Mouse (Mus musculus): ENCODE results near the gene Ajm1. TPM values are rescaled to one million over a fixed set of nuclear protein-coding genes. Genes with fewer than 3 reads are reported as not detected.
A peak's percentile ranks its signal among the peaks of the same experiment; 100 is the strongest.
"Not testable (repeated sequence)": the region's sequence is repeated elsewhere in the genome, so short reads cannot be mapped to it uniquely, and the experiment has no call there.

Gene Ajm1
- polyA plus RNA-seq, 1 experiment from 2014 or later = not detected

- Histone ChIP-seq H3K27me3 (no peaks in the 10 kb centered on the region), H3K4me1 (replicated peaks) (peaks cover 35% of the 10 kb centered on the region), H3K36me3 (peaks cover 62% of the 10 kb centered on the region), H3K4me3 (replicated peaks) (no peak overlapping the region), H3K27ac (no peak overlapping the region), H3K4me2 (no peak overlapping the region), H3K9ac (no peak overlapping the region), H3K9me3 (replicated peaks) (no peaks in the 10 kb centered on the region)
- 94% methylated on average over 8 of the region's 8 CpGs for WGBS (ENCODE audit: insufficient replicate concordance)
- no peak for ATAC-seq (ENCODE audit: low read depth)
- no peak for DNase-seq
Measured at GRCm38 (mm10) chr2:25560551-25560950, 21.0 kb downstream of the Ajm1 start.

- peak overlapping the region; percentile 85 for H3K27ac ChIP-seq
- no peaks in the 10 kb centered on the region for H3K9me3 ChIP-seq (replicated peaks)
- H3K4me2 ChIP-seq = peak overlapping the region; percentile 97
- H3K4me3 ChIP-seq (replicated peaks) = peak overlapping the region; percentile 95
- 64% methylated on average over 6 of the region's 6 CpGs for WGBS (ENCODE audit: insufficient replicate concordance)
- no peak for DNase-seq
- H3K36me3 ChIP-seq = peaks cover 47% of the 10 kb centered on the region
- H3K4me1 ChIP-seq (replicated peaks) = peaks cover 35% of the 10 kb centered on the region
- peak overlapping the region; percentile 96 for H3K9ac ChIP-seq
- no peaks in the 10 kb centered on the region for H3K27me3 ChIP-seq
- no peak for ATAC-seq (ENCODE audit: low read depth)
Measured at GRCm38 (mm10) chr2:25558774-25559173, 22.8 kb downstream of the Ajm1 start.

- peaks cover 38% of the 10 kb centered on the region for H3K36me3 ChIP-seq
- H3K4me2 ChIP-seq = peak overlapping the region; percentile 97
- no peaks in the 10 kb centered on the region for H3K9me3 ChIP-seq (replicated peaks)
- peak overlapping the region; percentile 95 for H3K4me3 ChIP-seq (replicated peaks)
- peak overlapping the region; percentile 85 for H3K27ac ChIP-seq
- H3K27me3 ChIP-seq = no peaks in the 10 kb centered on the region
- peak overlapping the region; percentile 96 for H3K9ac ChIP-seq
- H3K4me1 ChIP-seq (replicated peaks) = peaks cover 35% of the 10 kb centered on the region
- WGBS (ENCODE audit: insufficient replicate concordance) = under 1% methylated on average over 24 of the region's 24 CpGs
- DNase-seq = no peak
- peak; percentile 66 for ATAC-seq (ENCODE audit: low read depth)
Measured at GRCm38 (mm10) chr2:25557964-25558360, 23.6 kb downstream of the Ajm1 start.

GRCm38 (mm10) chr2:25557221-25557963 lies 24.2 kb downstream of the Ajm1 start, which contains the start of gene Edf1:
Gene Edf1, plus strand, starts transcription at chr2:25557847.
- H3K4me3 ChIP-seq (replicated peaks) = peak within 1 kb of the TSS; percentile 95
- H3K4me1 ChIP-seq (replicated peaks) = peaks cover 34% of the 10 kb centered on the region
- H3K27me3 ChIP-seq = no peaks in the 10 kb centered on the region
- H3K27ac ChIP-seq = peak within 1 kb of the TSS; percentile 85
- H3K36me3 ChIP-seq = peaks cover 33% of the 10 kb centered on the region
- under 1% methylated on average over 61 of the region's 61 CpGs for WGBS (ENCODE audit: insufficient replicate concordance)
- H3K4me2 ChIP-seq = peak within 1 kb of the TSS; percentile 97
- peak; percentile 91 for DNase-seq
- H3K9me3 ChIP-seq (replicated peaks) = no peaks in the 10 kb centered on the region
- H3K9ac ChIP-seq = peak within 1 kb of the TSS; percentile 96
- peak; percentile 98 for ATAC-seq (ENCODE audit: low read depth)

GRCm38 (mm10) chr2:25556296-25556695 lies 25.3 kb downstream of the Ajm1 start:
- Histone ChIP-seq H3K27me3 (no peaks in the 10 kb centered on the region), H3K4me2 (peak overlapping the region; percentile 97)

GRCm38 (mm10) chr2:25555479-25555878 lies 26.1 kb downstream of the Ajm1 start:
- 41% methylated on average over 2 of the region's 2 CpGs for WGBS (ENCODE audit: insufficient replicate concordance)
- Histone ChIP-seq H3K36me3 (peaks cover 14% of the 10 kb centered on the region), H3K4me1 (replicated peaks) (peaks cover 28% of the 10 kb centered on the region)
- not testable (repeated sequence) for DNase-seq; H3K27ac ChIP-seq; H3K9ac ChIP-seq; H3K4me3 ChIP-seq (replicated peaks); H3K4me2 ChIP-seq; H3K9me3 ChIP-seq (replicated peaks); H3K27me3 ChIP-seq; ATAC-seq (ENCODE audit: low read depth)

More at GRCm38 (mm10) chr2:25556296-25556695, 25.3 kb downstream of the Ajm1 start:
- Histone ChIP-seq H3K4me1 (replicated peaks) (peaks cover 28% of the 10 kb centered on the region), H3K36me3 (peaks cover 22% of the 10 kb centered on the region), H3K9ac (no peak overlapping the region), H3K9me3 (replicated peaks) (no peaks in the 10 kb centered on the region), H3K4me3 (replicated peaks) (peak overlapping the region; percentile 95; the same call in 1 of the 2 replicates), H3K27ac (no peak overlapping the region)
- WGBS (ENCODE audit: insufficient replicate concordance) = 54% methylated on average over 1 of the region's 1 CpGs
- ATAC-seq (ENCODE audit: low read depth) = no peak
- DNase-seq = no peak

- 73% methylated on average over 4 of the region's 4 CpGs for WGBS (ENCODE audit: insufficient replicate concordance)
- H3K36me3 ChIP-seq; DNase-seq; H3K27ac ChIP-seq; H3K4me3 ChIP-seq (replicated peaks); H3K4me2 ChIP-seq; H3K27me3 ChIP-seq; H3K9me3 ChIP-seq (replicated peaks); H3K9ac ChIP-seq; ATAC-seq (ENCODE audit: low read depth): not testable (repeated sequence)
- H3K4me1 ChIP-seq (replicated peaks) = peaks cover 14% of the 10 kb centered on the region
Measured at GRCm38 (mm10) chr2:25553171-25553786, 28.3 kb downstream of the Ajm1 start.

- Histone ChIP-seq H3K4me2 (no peak overlapping the region), H3K4me3 (replicated peaks) (no peak overlapping the region), H3K27me3 (no peaks in the 10 kb centered on the region), H3K4me1 (replicated peaks) (peaks cover 9% of the 10 kb centered on the region), H3K9me3 (replicated peaks) (no peaks in the 10 kb centered on the region), H3K9ac (no peak overlapping the region), H3K36me3 (no peaks in the 10 kb centered on the region), H3K27ac (no peak overlapping the region)
- ATAC-seq (ENCODE audit: low read depth) (no peak), DNase-seq (no peak)
- 43% methylated on average over 5 of the region's 5 CpGs for WGBS (ENCODE audit: insufficient replicate concordance)
Measured at GRCm38 (mm10) chr2:25551186-25551585, 30.4 kb downstream of the Ajm1 start.

GRCm38 (mm10) chr2:25549021-25549991 lies 32.3 kb downstream of the Ajm1 start:
- Histone ChIP-seq H3K4me1 (replicated peaks) (peaks cover 26% of the 10 kb centered on the region), H3K9me3 (replicated peaks) (no peaks in the 10 kb centered on the region), H3K4me2 (no peak overlapping the region), H3K36me3 (peaks cover 10% of the 10 kb centered on the region), H3K9ac (no peak overlapping the region), H3K27ac (no peak overlapping the region), H3K27me3 (no peaks in the 10 kb centered on the region), H3K4me3 (replicated peaks) (no peak overlapping the region)
- no peak for ATAC-seq (ENCODE audit: low read depth)
- 64% methylated on average over 9 of the region's 9 CpGs for WGBS (ENCODE audit: insufficient replicate concordance)
- DNase-seq = no peak

- no peaks in the 10 kb centered on the region for H3K27me3 ChIP-seq
- H3K9ac ChIP-seq = peak within 1 kb of the TSS; percentile 91
- ATAC-seq (ENCODE audit: low read depth) = peak; percentile 100
Measured at GRCm38 (mm10) chr2:25546811-25547491, 34.6 kb downstream of the Ajm1 start, which contains the start of gene Traf2. Gene Traf2, minus strand, starts transcription at chr2:25546940.

More at GRCm38 (mm10) chr2:25546811-25547491, 34.6 kb downstream of the Ajm1 start, which contains the start of gene Traf2:
- Histone ChIP-seq H3K27ac (peak within 1 kb of the TSS; percentile 80), H3K9me3 (replicated peaks) (no peaks in the 10 kb centered on the region), H3K36me3 (peaks cover 11% of the 10 kb centered on the region), H3K4me2 (peak within 1 kb of the TSS; percentile 91), H3K4me3 (replicated peaks) (peak within 1 kb of the TSS; percentile 85), H3K4me1 (replicated peaks) (peaks cover 28% of the 10 kb centered on the region)
- WGBS (ENCODE audit: insufficient replicate concordance) = 4% methylated on average over 48 of the region's 48 CpGs
- peak; percentile 98 for DNase-seq

All from liver, embryonic 13.5 days (tissue).